Mouse (Mus musculus): Measurements from ENCODE around the gene Tmem230. TPM values are rescaled to one million over a fixed set of nuclear protein-coding genes. Genes with fewer than 3 reads are reported as not detected.
"Not testable (repeated sequence)": the region's sequence is repeated elsewhere in the genome, so short reads cannot be mapped to it uniquely, and the experiment has no call there.

The Tmem230 gene
- total RNA-seq (2021) = 10 to 100 TPM; 23.0 to 25.1 TPM
- long read RNA-seq, experiment 1, transcript Tmem230-201 (4 exons, 1,612 nt) = major isoform, 32 of 54 reads
- long read RNA-seq, experiment 1, transcript Tmem230-202 (4 exons, 1,551 nt) = minor isoform, 8 of 54 reads
- long read RNA-seq, experiment 1, partial matches to known transcripts = 1 of 54 reads
- long read RNA-seq, experiment 1, other reads (novel, unspliced or antisense) = 13 of 54 reads
- long read RNA-seq, experiment 2, transcript Tmem230-201 (4 exons, 1,612 nt) = major isoform, 25 of 41 reads
- long read RNA-seq, experiment 2, partial matches to known transcripts = 1 of 41 reads
- long read RNA-seq, experiment 2, other reads (novel, unspliced or antisense) = 12 of 41 reads

DNA sequence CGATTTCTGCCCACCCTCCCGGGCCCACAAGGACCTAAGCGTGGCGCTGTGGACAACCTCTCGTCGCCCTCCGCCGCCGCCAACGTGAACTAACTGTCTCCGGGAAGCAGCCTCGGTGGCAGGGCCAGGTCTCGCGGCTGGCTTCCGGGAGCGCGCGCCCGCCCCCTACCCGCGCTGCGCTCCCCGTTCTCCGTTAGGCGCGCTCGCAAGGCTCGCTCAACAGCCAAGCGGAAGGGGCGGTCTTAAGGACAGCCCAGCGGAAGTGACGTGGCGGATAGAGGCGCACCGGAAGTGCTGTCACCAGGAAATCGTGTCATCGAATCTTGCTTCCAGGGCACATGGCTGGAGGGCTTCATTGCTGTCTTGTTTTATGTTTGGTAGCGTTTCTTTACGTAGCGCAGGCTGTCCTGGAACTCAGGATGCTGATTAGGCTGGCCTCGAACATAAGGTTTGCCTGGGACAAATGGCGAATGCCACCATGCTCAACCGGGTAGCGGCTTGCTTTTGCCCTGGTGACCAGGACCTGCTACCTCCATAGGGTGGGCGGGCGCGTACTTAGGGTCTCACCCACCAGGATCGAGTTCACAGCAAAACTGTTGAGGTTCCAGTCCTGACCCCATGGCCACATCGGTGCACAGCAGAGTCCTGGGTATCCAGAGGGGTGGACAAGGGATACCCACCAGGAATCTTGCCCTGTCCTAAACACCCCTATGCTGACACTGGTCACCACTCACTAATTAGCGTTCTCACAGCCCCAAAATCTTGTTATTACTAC, at the start of gene Tmem230:
Gene Tmem230, minus strand, starts transcription at position 269 of the 775 bp plus-strand sequence.
- DNase-seq (ENCODE audit: low spot score in 2 of 2) = peak; percentile 84 to 94

GRCm38 (mm10) chr2:132293694-132294450, 46.3 kb upstream of the Tmem230 start:
- no peak for DNase-seq (ENCODE audit: low spot score in 2 of 2)

- no peak for DNase-seq (ENCODE audit: low spot score in 2 of 2)
Observed at GRCm38 (mm10) chr2:132292083-132292482, 44.5 kb upstream of the Tmem230 start.

GRCm38 (mm10) chr2:132291265-132291664, 43.7 kb upstream of the Tmem230 start:
- DNase-seq (ENCODE audit: low spot score in 2 of 2) = no peak

DNA sequence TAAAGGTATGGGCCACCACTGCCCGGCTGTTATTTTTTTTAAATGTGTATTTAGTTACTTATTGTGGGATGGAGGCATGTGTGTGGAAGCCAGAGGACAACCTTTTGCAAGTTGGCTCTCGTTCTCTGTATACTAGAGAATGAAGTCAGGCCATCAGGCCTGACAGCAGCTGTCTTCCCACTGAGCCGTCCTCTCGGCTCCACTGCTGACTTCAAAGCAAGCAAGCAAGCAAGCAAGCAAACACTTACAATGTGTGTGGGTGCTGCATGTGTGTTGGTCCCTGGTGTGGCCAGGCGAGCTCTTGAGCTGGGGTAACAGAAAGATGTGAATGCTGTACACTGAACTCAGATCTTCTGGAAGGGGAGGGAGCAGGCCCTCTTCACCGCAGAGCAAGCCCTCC, 43.2 kb upstream of the Tmem230 start:
- no peak for DNase-seq (ENCODE audit: low spot score in 2 of 2)

DNA sequence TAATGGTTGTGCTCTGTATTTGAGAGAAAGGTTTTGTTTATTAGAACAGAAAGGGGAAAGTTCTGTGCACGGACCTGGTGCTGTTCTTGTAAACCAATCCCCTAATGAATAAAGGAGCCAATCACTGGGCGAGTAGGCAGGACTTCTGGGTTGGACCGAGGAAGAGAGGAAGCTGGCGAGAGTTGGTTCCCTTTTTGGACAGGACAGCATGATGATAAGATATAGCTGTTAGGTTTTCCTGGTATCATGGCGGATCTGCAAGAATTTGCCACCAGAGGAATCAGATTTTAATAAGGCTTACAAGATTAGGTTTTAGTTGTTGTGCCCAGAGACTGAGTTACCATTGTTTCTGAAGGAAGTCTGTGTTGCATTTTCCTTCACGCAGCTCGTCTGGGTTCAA, 41.6 kb upstream of the Tmem230 start:
- not testable (repeated sequence) for DNase-seq (ENCODE audit: low spot score in 2 of 2)

DNA sequence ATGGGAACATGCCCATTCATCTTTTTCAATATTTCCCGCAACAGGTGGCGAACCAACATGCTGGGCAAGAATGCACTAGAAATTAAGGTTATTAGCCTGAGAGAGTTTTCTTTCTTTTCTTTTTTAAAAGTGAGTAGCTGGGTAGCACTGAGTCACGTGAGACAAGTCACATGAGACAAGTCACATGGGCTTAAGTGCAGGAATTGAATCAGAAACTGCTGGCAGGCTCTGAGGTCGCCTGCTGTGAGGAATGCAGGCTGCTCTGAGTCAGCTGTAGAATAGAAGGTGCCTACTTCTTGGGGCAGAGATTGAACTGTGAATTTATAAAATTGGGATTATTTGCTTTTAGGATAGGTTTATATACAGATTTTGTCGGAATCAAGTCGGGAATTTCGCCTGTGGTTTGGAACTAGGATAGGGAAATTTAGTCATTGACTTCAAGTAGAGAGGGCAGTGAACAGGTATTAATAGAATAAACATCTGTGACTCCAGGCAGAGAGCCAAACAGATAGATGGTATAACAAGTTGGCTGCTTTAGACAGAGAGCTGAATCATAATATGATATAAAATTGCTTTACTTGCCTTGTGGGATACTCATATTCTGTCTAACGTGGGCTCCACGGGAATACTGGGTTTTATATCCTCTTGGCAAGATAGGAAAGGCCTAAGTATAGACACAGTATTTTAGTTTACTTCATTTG, 38.9 kb upstream of the Tmem230 start:
- no peak for DNase-seq (ENCODE audit: low spot score in 2 of 2)

DNA sequence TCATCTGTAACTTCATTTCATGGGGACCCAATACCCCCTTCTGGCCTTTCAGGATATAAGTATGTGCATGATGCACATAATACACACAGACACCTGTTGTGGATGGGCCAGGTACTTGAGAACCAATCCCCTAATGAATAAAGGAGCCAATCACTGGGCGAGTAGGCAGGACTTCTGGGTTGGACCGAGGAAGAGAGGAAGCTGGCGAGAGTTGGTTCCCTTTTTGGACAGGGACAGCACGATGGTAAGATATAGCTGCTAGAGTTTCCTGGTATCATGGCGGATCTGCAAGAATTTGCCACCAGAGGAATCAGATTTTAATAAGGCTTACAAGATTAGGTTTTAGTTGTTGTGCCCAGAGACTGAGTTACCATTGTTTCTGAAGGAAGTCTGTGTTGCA, 38.1 kb upstream of the Tmem230 start:
- DNase-seq (ENCODE audit: low spot score in 2 of 2) = not testable (repeated sequence)

GRCm38 (mm10) chr2:132284492-132285139, 37.0 kb upstream of the Tmem230 start:
- DNase-seq (ENCODE audit: low spot score in 2 of 2) = peak in 1 of 2 experiments; percentile 22

GRCm38 (mm10) chr2:132283236-132284070, 35.8 kb upstream of the Tmem230 start:
- DNase-seq (ENCODE audit: low spot score in 2 of 2) = no peak

- no peak for DNase-seq (ENCODE audit: low spot score in 2 of 2)
Observed at GRCm38 (mm10) chr2:132282453-132283174, 35.0 kb upstream of the Tmem230 start.

GRCm38 (mm10) chr2:132281560-132282452, 34.2 kb upstream of the Tmem230 start:
- no peak for DNase-seq (ENCODE audit: low spot score in 2 of 2)

GRCm38 (mm10) chr2:132280518-132281120, 33.0 kb upstream of the Tmem230 start:
- no peak for DNase-seq (ENCODE audit: low spot score in 2 of 2)

- DNase-seq (ENCODE audit: low spot score in 2 of 2) = no peak
Observed at GRCm38 (mm10) chr2:132279978-132280377, 32.4 kb upstream of the Tmem230 start.

- DNase-seq (ENCODE audit: low spot score in 2 of 2) = no peak
Observed at GRCm38 (mm10) chr2:132279336-132279882, 31.8 kb upstream of the Tmem230 start.

- no peak for DNase-seq (ENCODE audit: low spot score in 2 of 2)
Observed at GRCm38 (mm10) chr2:132278273-132278853, 30.8 kb upstream of the Tmem230 start.

DNA sequence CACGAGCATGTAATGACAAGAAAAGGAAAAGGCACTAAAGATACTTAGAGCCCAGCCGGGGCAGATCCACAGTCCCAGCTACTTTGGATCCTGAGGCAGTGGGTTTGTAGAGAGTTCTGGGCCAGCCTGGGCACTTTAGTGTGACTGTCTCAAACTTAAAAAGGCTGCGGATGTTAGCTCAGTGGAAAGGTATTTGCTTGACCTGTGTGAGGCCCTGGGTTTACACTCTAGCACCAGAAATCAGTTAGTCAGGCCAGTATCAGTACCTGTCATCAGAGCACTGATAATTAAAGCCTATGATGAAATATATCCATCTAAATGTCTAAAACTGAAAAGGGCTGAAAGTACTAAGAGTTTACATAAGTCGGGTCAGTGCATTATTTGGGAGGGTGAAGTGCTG, 28.6 kb upstream of the Tmem230 start:
- DNase-seq (ENCODE audit: low spot score in 2 of 2) = no peak

Data from gastrocnemius, postnatal 4 days (tissue).